Mouse (Mus musculus) naive thymus-derived CD4-positive, alpha-beta T cell, adult 2 months (primary cell): Measurements from ENCODE around the gene Xirp1.

Source experiments
- DNase-seq: peaks from one replicate; pipeline ENCODE4 v3.0.0-alpha.2; 2011; ENCODE audit warnings: low read depth

Gene Xirp1

GRCm38 (mm10) chr9:119984536-119985011, 38.8 kb downstream of the Xirp1 start, which contains the start of gene Csrnp1:
Gene Csrnp1, minus strand, starts transcription at chr9:119984658.
- peak; percentile 41 for DNase-seq

- DNase-seq: peak; percentile 92
These were observed 39.5 kb downstream of the Xirp1 start for GRCm38 (mm10) chr9:119983585-119984535.

- DNase-seq: peak; percentile 84
These were observed 40.3 kb downstream of the Xirp1 start for GRCm38 (mm10) chr9:119982956-119983551.

- DNase-seq: peak; percentile 92
These were observed 41.1 kb downstream of the Xirp1 start for GRCm38 (mm10) chr9:119982241-119982811.

GRCm38 (mm10) chr9:119981183-119982179, 41.9 kb downstream of the Xirp1 start:
- DNase-seq: peak; percentile 92

- DNase-seq: peak; percentile 49
These were observed 42.6 kb downstream of the Xirp1 start for GRCm38 (mm10) chr9:119980770-119981182.

GRCm38 (mm10) chr9:119979749-119980148, 43.6 kb downstream of the Xirp1 start:
- no peak for DNase-seq

GRCm38 (mm10) chr9:119978811-119979441, 44.5 kb downstream of the Xirp1 start:
- DNase-seq: peak; percentile 40

GRCm38 (mm10) chr9:119978151-119978810, 45.1 kb downstream of the Xirp1 start:
- peak; percentile 75 for DNase-seq

GRCm38 (mm10) chr9:119977557-119978060, 45.8 kb downstream of the Xirp1 start:
- DNase-seq: no peak

GRCm38 (mm10) chr9:119976704-119977556, 46.5 kb downstream of the Xirp1 start:
- peak; percentile 51 for DNase-seq

- no peak for DNase-seq
These were observed 48.1 kb downstream of the Xirp1 start for GRCm38 (mm10) chr9:119975286-119975685.

- peak; percentile 57 for DNase-seq
These were observed 48.8 kb downstream of the Xirp1 start for GRCm38 (mm10) chr9:119974609-119975008.

GRCm38 (mm10) chr9:119973869-119974520, 49.4 kb downstream of the Xirp1 start:
- DNase-seq: peak; percentile 74

GRCm38 (mm10) chr9:119973281-119973680, 50.1 kb downstream of the Xirp1 start:
- DNase-seq: no peak

- no peak for DNase-seq
These were observed 50.8 kb downstream of the Xirp1 start for GRCm38 (mm10) chr9:119972582-119972981.

- DNase-seq: no peak
These were observed 51.2 kb downstream of the Xirp1 start for GRCm38 (mm10) chr9:119972166-119972565.
